Mouse (Mus musculus): Measurements from ENCODE around the gene Rnf166. TPM values are rescaled to one million over a fixed set of nuclear protein-coding genes. Genes with fewer than 3 reads are reported as not detected.

Gene Rnf166
- total RNA-seq, 4 experiments from 2014 or later: 46.3 to 68.8 (median 57.7) TPM

Small RNA genes lying within 50 kb of the gene (microRNA-seq; reads per million reads assigned to microRNA genes)
- gene Gm24366: 0 reads per million in 2 experiments

Other genes with a start within 250 kb of the Rnf166 start
- gene Zfpm1, start 193.9 kb downstream of the Rnf166 start, total RNA-seq (2022): 10 to 100 TPM; 17.3 to 35.3 (median 28.0) TPM
- gene Trhr2, start 115.3 kb downstream of the Rnf166 start, total RNA-seq (2022): not detected
- 10 to 100 TPM; 38.4 to 55.0 (median 47.0) TPM for gene Zc3h18, start 99.5 kb downstream of the Rnf166 start, total RNA-seq (2022)
- under 1 TPM in 1 of 4 experiments, not detected in 3; 0.43 TPM for gene Il17c, start 54.0 kb downstream of the Rnf166 start, total RNA-seq (2022)
- 10 to 100 TPM; 34.3 to 52.7 (median 43.6) TPM for gene Cyba, start 43.1 kb downstream of the Rnf166 start, total RNA-seq (2022)
- gene Mvd, start 32.6 kb downstream of the Rnf166 start, total RNA-seq (2022): 10 to 100 TPM; 16.7 to 33.1 (median 22.0) TPM
- not detected for gene Snai3, start 15.3 kb downstream of the Rnf166 start, total RNA-seq (2022)
- 10 to 100 TPM; 25.8 to 28.5 (median 26.2) TPM for gene Ctu2, start 79 bp upstream of the Rnf166 start, total RNA-seq (2022)
- 10 to 100 TPM; 13.8 to 25.2 (median 18.5) TPM for gene Piezo1, start 75.3 kb upstream of the Rnf166 start, total RNA-seq (2022)
- 1 to 10 TPM; 4.8 to 9.9 (median 8.2) TPM for gene Cdt1, start 92.0 kb upstream of the Rnf166 start, total RNA-seq (2022)
- 100 to 1,000 TPM in 3 of 4 experiments, 10 to 100 TPM in 1; 83.4 to 110 (median 106) TPM for gene Aprt, start 100.8 kb upstream of the Rnf166 start, total RNA-seq (2022)
- gene Galns, start 135.4 kb upstream of the Rnf166 start, total RNA-seq (2022): 10 to 100 TPM in 2 of 4 experiments, 1 to 10 TPM in 2; 6.4 to 11.6 (median 9.1) TPM
- 10 to 100 TPM; 61.7 to 64.9 (median 62.9) TPM for gene Trappc2l, start 135.6 kb upstream of the Rnf166 start, total RNA-seq (2022)
- not detected for gene Pabpn1l, start 146.7 kb upstream of the Rnf166 start, total RNA-seq (2022)
- 10 to 100 TPM; 10.9 to 21.7 (median 15.3) TPM for gene Cbfa2t3, start 223.0 kb upstream of the Rnf166 start, total RNA-seq (2022)